Mouse (Mus musculus) lung, embryonic 15.5 days (tissue): Measurements from ENCODE around the gene P2rx1. TPM values are rescaled to one million over a fixed set of nuclear protein-coding genes. Genes with fewer than 3 reads are reported as not detected.

ENCODE experiments used
- ATAC-seq: fragments of 200-750 bp; cut with Nextera tagmentation; 2 replicates; pipeline ENCODE4 v1.8.0; 2017; ENCODE audit warnings: moderate number of reproducible peaks, borderline replicate concordance; ENCODE audit not compliant: low FRiP score, low TSS enrichment; ENCODE audit errors: extremely low read depth
- H3K27ac ChIP-seq: fragments of 300-500 bp; sonication (generic); 2 replicates; pipeline ENCODE4 v1.5.1; 2015; ENCODE audit warnings: moderate library complexity, mild to moderate bottlenecking, inconsistent platforms
- H3K27me3 ChIP-seq: fragments of 300-500 bp; sonication (generic); 2 replicates; pipeline ENCODE4 v1.6.1; 2015; ENCODE audit warnings: inconsistent platforms
- H3K36me3 ChIP-seq: fragments of 300-500 bp; sonication (generic); 2 replicates; pipeline ENCODE4 v1.6.1; 2015; ENCODE audit warnings: inconsistent platforms
- H3K4me1 ChIP-seq: fragments of 300-500 bp; sonication (generic); 2 replicates; pipeline ENCODE4 v1.6.1; 2015; ENCODE audit warnings: inconsistent platforms
- H3K4me2 ChIP-seq: fragments of 300-500 bp; sonication (generic); 2 replicates; pipeline ENCODE4 v1.6.1; 2015; ENCODE audit warnings: inconsistent platforms, mild to moderate bottlenecking, moderate library complexity
- H3K4me3 ChIP-seq: fragments of 300-500 bp; sonication (generic); 2 replicates; pipeline ENCODE4 v1.5.1; 2015; ENCODE audit warnings: mild to moderate bottlenecking, inconsistent platforms
- H3K9ac ChIP-seq: fragments of 300-500 bp; sonication (generic); 2 replicates; pipeline ENCODE4 v1.6.1; 2015; ENCODE audit warnings: inconsistent platforms
- H3K9me3 ChIP-seq: fragments of 300-500 bp; sonication (generic); 2 replicates; pipeline ENCODE4 v1.6.1; 2016; ENCODE audit warnings: inconsistent platforms
- WGBS: fragments of 180-500 bp; shearing (Covaris S2); methylation state at CpG from one replicate; pipeline ENCODE4 v1.1.7; 2015; 5-methylcytosine and 5-hydroxymethylcytosine counted together
- polyA plus RNA-seq: library from polyadenylated mRNA; unstranded; fragments of >200 nt; fragmentation: Nextera tagmentation; extraction: Ambion mirVana; gene quantifications from 2 replicates; pipeline ENCODE4 v1.2.1, GENCODE M21; 2015

Gene P2rx1
- 1.6 and 2.2 TPM in 2 replicates for polyA plus RNA-seq

GRCm38 (mm10) chr11:72998771-72999170 is at the start of gene P2rx1:
TSS of gene P2rx1 (plus strand) at chr11:72999103.
- Histone ChIP-seq H3K36me3 (no peaks in the 10 kb centered on the region), H3K27ac (no peak within 1 kb of the TSS), H3K9ac (no peak within 1 kb of the TSS), H3K4me2 (no peak within 1 kb of the TSS), H3K27me3 (no peaks in the 10 kb centered on the region), H3K4me3 (no peak within 1 kb of the TSS), H3K9me3 (no peaks in the 10 kb centered on the region), H3K4me1 (peaks cover 16% of the 10 kb centered on the region)
- peak; percentile 77; the same call in 1 of the 2 replicates for ATAC-seq
- WGBS = 29% methylated on average over 8 of the region's 8 CpGs

- 41% methylated on average over 22 of the region's 22 CpGs for WGBS
- H3K9ac ChIP-seq = no peak overlapping the region
- no peaks in the 10 kb centered on the region for H3K36me3 ChIP-seq
- H3K4me1 ChIP-seq = peaks cover 60% of the 10 kb centered on the region
- H3K27me3 ChIP-seq = no peaks in the 10 kb centered on the region
- no peaks in the 10 kb centered on the region for H3K9me3 ChIP-seq
- H3K4me3 ChIP-seq = no peak overlapping the region
- peak overlapping the region; percentile 89 for H3K27ac ChIP-seq
- H3K4me2 ChIP-seq = no peak overlapping the region
- no peak for ATAC-seq
Measured at GRCm38 (mm10) chr11:72951137-72952000, 47.5 kb upstream of the P2rx1 start.

GRCm38 (mm10) chr11:72952226-72952625 is 46.7 kb upstream of the P2rx1 start:
- 36% methylated on average over 3 of the region's 3 CpGs for WGBS
- no peaks in the 10 kb centered on the region for H3K36me3 ChIP-seq
- H3K4me2 ChIP-seq = no peak overlapping the region
- H3K4me1 ChIP-seq = peaks cover 51% of the 10 kb centered on the region
- H3K4me3 ChIP-seq = no peak overlapping the region
- H3K27ac ChIP-seq = peak overlapping the region; percentile 89
- no peak overlapping the region for H3K9ac ChIP-seq
- no peaks in the 10 kb centered on the region for H3K27me3 ChIP-seq
- ATAC-seq = peak; percentile 58; the same call in 1 of the 2 replicates
- H3K9me3 ChIP-seq = no peaks in the 10 kb centered on the region

GRCm38 (mm10) chr11:72952697-72953096 is 46.2 kb upstream of the P2rx1 start:
- peak overlapping the region; percentile 89 for H3K27ac ChIP-seq
- no peak for ATAC-seq
- WGBS = 82% methylated on average over 6 of the region's 6 CpGs
- no peaks in the 10 kb centered on the region for H3K9me3 ChIP-seq
- no peak overlapping the region for H3K9ac ChIP-seq
- H3K27me3 ChIP-seq = no peaks in the 10 kb centered on the region
- peaks cover 47% of the 10 kb centered on the region for H3K4me1 ChIP-seq
- H3K4me2 ChIP-seq = no peak overlapping the region
- no peaks in the 10 kb centered on the region for H3K36me3 ChIP-seq
- no peak overlapping the region for H3K4me3 ChIP-seq

- no peaks in the 10 kb centered on the region for H3K9me3 ChIP-seq
- H3K27ac ChIP-seq = peak overlapping the region; percentile 89
- H3K27me3 ChIP-seq = no peaks in the 10 kb centered on the region
- WGBS = 84% methylated on average over 1 of the region's 1 CpGs
- no peak for ATAC-seq
- no peak overlapping the region for H3K4me2 ChIP-seq
- no peaks in the 10 kb centered on the region for H3K36me3 ChIP-seq
- no peak overlapping the region for H3K9ac ChIP-seq
- H3K4me1 ChIP-seq = peaks cover 43% of the 10 kb centered on the region
- no peak overlapping the region for H3K4me3 ChIP-seq
Measured at GRCm38 (mm10) chr11:72953116-72953439, 45.8 kb upstream of the P2rx1 start.

- no peaks in the 10 kb centered on the region for H3K36me3 ChIP-seq
- peak; percentile 24; the same call in 1 of the 2 replicates for ATAC-seq
- H3K9me3 ChIP-seq = no peaks in the 10 kb centered on the region
- H3K4me1 ChIP-seq = peaks cover 39% of the 10 kb centered on the region
- H3K4me3 ChIP-seq = no peak overlapping the region
- H3K27me3 ChIP-seq = no peaks in the 10 kb centered on the region
- 76% methylated on average over 4 of the region's 4 CpGs for WGBS
- H3K27ac ChIP-seq = peak overlapping the region; percentile 89
- H3K9ac ChIP-seq = no peak overlapping the region
- no peak overlapping the region for H3K4me2 ChIP-seq
Measured at GRCm38 (mm10) chr11:72953440-72954151, 45.3 kb upstream of the P2rx1 start.

- ATAC-seq = no peak
- H3K27ac ChIP-seq = peak overlapping the region; percentile 89
- H3K36me3 ChIP-seq = no peaks in the 10 kb centered on the region
- H3K27me3 ChIP-seq = no peaks in the 10 kb centered on the region
- no peak overlapping the region for H3K9ac ChIP-seq
- no peaks in the 10 kb centered on the region for H3K9me3 ChIP-seq
- H3K4me3 ChIP-seq = no peak overlapping the region
- WGBS = 88% methylated on average over 4 of the region's 4 CpGs
- H3K4me1 ChIP-seq = peaks cover 43% of the 10 kb centered on the region
- H3K4me2 ChIP-seq = no peak overlapping the region
Measured at GRCm38 (mm10) chr11:72954216-72954615, 44.7 kb upstream of the P2rx1 start.

- Histone ChIP-seq H3K9me3 (no peaks in the 10 kb centered on the region), H3K36me3 (no peaks in the 10 kb centered on the region), H3K4me1 (peaks cover 50% of the 10 kb centered on the region), H3K27me3 (peaks cover 5% of the 10 kb centered on the region; the same call in 1 of the 2 replicates), H3K27ac (peak overlapping the region; percentile 32), H3K9ac (no peak overlapping the region), H3K4me3 (no peak overlapping the region), H3K4me2 (no peak overlapping the region)
- no peak for ATAC-seq
- WGBS = 41% methylated on average over 5 of the region's 5 CpGs
Measured at GRCm38 (mm10) chr11:72955339-72955974, 43.4 kb upstream of the P2rx1 start.

GRCm38 (mm10) chr11:72957318-72957717 is 41.6 kb upstream of the P2rx1 start:
- ATAC-seq = no peak
- WGBS = 33% methylated on average over 2 of the region's 2 CpGs

GRCm38 (mm10) chr11:72959924-72960679 is 38.8 kb upstream of the P2rx1 start:
- no peak overlapping the region for H3K27ac ChIP-seq
- H3K4me3 ChIP-seq = 0 out of 2 replicates have a peak overlapping the region, but pooled peaks have one; percentile 45
- ATAC-seq = no peak
- H3K4me2 ChIP-seq = peak overlapping the region; percentile 81
- peaks cover 45% of the 10 kb centered on the region for H3K4me1 ChIP-seq
- WGBS = 14% methylated on average over 15 of the region's 15 CpGs
- no peak overlapping the region for H3K9ac ChIP-seq
- H3K9me3 ChIP-seq = no peaks in the 10 kb centered on the region
- no peaks in the 10 kb centered on the region for H3K36me3 ChIP-seq
- peaks cover 20% of the 10 kb centered on the region for H3K27me3 ChIP-seq

More at GRCm38 (mm10) chr11:72957318-72957717, 41.6 kb upstream of the P2rx1 start:
- Histone ChIP-seq H3K4me2 (no peak overlapping the region), H3K27me3 (peaks cover 20% of the 10 kb centered on the region), H3K4me3 (no peak overlapping the region), H3K4me1 (peaks cover 49% of the 10 kb centered on the region), H3K27ac (no peak overlapping the region), H3K9ac (no peak overlapping the region), H3K36me3 (no peaks in the 10 kb centered on the region), H3K9me3 (no peaks in the 10 kb centered on the region)

- ATAC-seq = no peak
- peak overlapping the region; percentile 81 for H3K4me2 ChIP-seq
- 5% methylated on average over 15 of the region's 15 CpGs for WGBS
- H3K4me3 ChIP-seq = peak overlapping the region; percentile 45
- H3K4me1 ChIP-seq = peaks cover 50% of the 10 kb centered on the region
- H3K9ac ChIP-seq = no peak overlapping the region
- no peak overlapping the region for H3K27ac ChIP-seq
- no peaks in the 10 kb centered on the region for H3K9me3 ChIP-seq
- H3K27me3 ChIP-seq = peaks cover 20% of the 10 kb centered on the region
- H3K36me3 ChIP-seq = no peaks in the 10 kb centered on the region
Measured at GRCm38 (mm10) chr11:72960723-72961071, 38.2 kb upstream of the P2rx1 start.
